In genomic region chr16:13205855-13206254, GRCm38 (mm10) we compare ENCODE assay signal across 10 mouse cellular contexts. TPM values are rescaled to one million over a fixed set of nuclear protein-coding genes. Genes with fewer than 3 reads are reported as not detected.
A peak's percentile ranks its signal among the peaks of the same experiment; 100 is the strongest.
DNase-seq lines count a peak whose midpoint lies in the region; ATAC-seq and TF ChIP-seq lines count a peak whose summit lies in the region.
"Had no signal": no experiment of that assay in that cellular context is flagged by ENCODE, and none has a peak within 500 bp of the region (broad histone marks: within the 10 kb centered on the region; RNA-seq: fewer than 3 reads in every experiment).

No protein-coding gene starts in this region.

- no peak overlapping the region for H3K4me2 ChIP-seq in lung, embryonic 16.5 days (ENCODE audit: low read depth, low read length)
- H3K4me2 ChIP-seq: embryonic facial prominence, embryonic 12.5 days had no signal

- H3K79me2 ChIP-seq in heart, adult 2 months (replicated peaks; ENCODE audit: control insufficient read depth, insufficient read depth, low read length): no peaks in the 10 kb centered on the region

- TF ChIP-seq EP300 in heart, adult 2 months (IDR thresholded peaks at IDR 0.05; ENCODE audit: insufficient read depth, low read depth, low read length): no peak

- DNase-seq in lung, adult 2 months: no peak
- peak in 1 of 2 experiments; percentile 43 for DNase-seq in heart, adult 2 months
- DNase-seq in kidney, postnatal 14 days: peak; percentile 71
- DNase-seq in skeletal muscle tissue, adult 2 months (ENCODE audit: low read depth, low spot score): peak; percentile 72
- no peak for DNase-seq in right cerebral cortex, postnatal 10 days (ENCODE audit: low spot score in 2 of 2)
- DNase-seq in left cerebral cortex, postnatal 25 days (ENCODE audit: low spot score in 2 of 2): no peak
- DNase-seq in thymus, adult 2 months: no peak
- DNase-seq: thymus, postnatal 36 days had no signal

- H3K9me3 ChIP-seq in lung, embryonic 16.5 days (ENCODE audit: control insufficient read depth, low read length): no peaks in the 10 kb centered on the region
- H3K9me3 ChIP-seq: embryonic facial prominence, embryonic 12.5 days had no signal

- no peaks in the 10 kb centered on the region for H3K36me3 ChIP-seq in lung, embryonic 16.5 days (ENCODE audit: control insufficient read depth, insufficient read depth, low read length)
- no peaks in the 10 kb centered on the region; the same call in 1 of the 2 replicates for H3K36me3 ChIP-seq in heart, adult 2 months (ENCODE audit: control insufficient read depth, insufficient read depth, low read length)
- no peaks in the 10 kb centered on the region for H3K36me3 ChIP-seq in thymus, adult 2 months (ENCODE audit: control insufficient read depth, insufficient read depth, low read length)
- H3K36me3 ChIP-seq: embryonic facial prominence, embryonic 12.5 days had no signal

- H3K4me1 ChIP-seq in lung, embryonic 16.5 days (replicated peaks; ENCODE audit: control insufficient read depth, insufficient read depth, low read length): 0 out of 2 replicates have a peak, but pooled peaks cover 3% of the 10 kb centered on the region
- peaks cover 3% of the 10 kb centered on the region; the same call in 1 of the 2 replicates for H3K4me1 ChIP-seq in lung, adult 2 months (ENCODE audit: control insufficient read depth, insufficient read depth, low read length)
- H3K4me1 ChIP-seq in heart, adult 2 months (ENCODE audit: control insufficient read depth, insufficient read depth, low read length): peaks cover 7% of the 10 kb centered on the region
- H3K4me1 ChIP-seq in thymus, adult 2 months (replicated peaks; ENCODE audit: control insufficient read depth, insufficient read depth, low read length): no peaks in the 10 kb centered on the region

- peak; percentile 61 for ATAC-seq in lung, embryonic 16.5 days (ENCODE audit: low read depth)

- TF ChIP-seq CTCF in lung, adult 2 months (IDR thresholded peaks at IDR 0.05; ENCODE audit: insufficient read depth, low read length): no peak
- TF ChIP-seq CTCF in heart, adult 2 months (IDR thresholded peaks at IDR 0.05): no peak
- no peak for TF ChIP-seq CTCF in thymus, adult 2 months (IDR thresholded peaks at IDR 0.05; ENCODE audit: borderline replicate concordance, control insufficient read depth, extremely low read depth, insufficient read depth, low read length, poor library complexity)

- H3K4me3 ChIP-seq in lung, embryonic 16.5 days (ENCODE audit: low read length): no peak overlapping the region
- H3K4me3 ChIP-seq in lung, adult 2 months (replicated peaks; ENCODE audit: extremely low read depth, low read depth, low read length): no peak overlapping the region
- no peak overlapping the region for H3K4me3 ChIP-seq in heart, adult 2 months
- no peak overlapping the region for H3K4me3 ChIP-seq in thymus, adult 2 months (ENCODE audit: control insufficient read depth, insufficient read depth, low read length)
- H3K4me3 ChIP-seq: embryonic facial prominence, embryonic 12.5 days had no signal

- no peak for TF ChIP-seq POLR2A in lung, adult 2 months (IDR thresholded peaks at IDR 0.05; ENCODE audit: borderline replicate concordance, extremely low read depth, low read depth, low read length)
- TF ChIP-seq POLR2A in heart, adult 2 months (IDR thresholded peaks at IDR 0.05; ENCODE audit: insufficient read depth, low read depth, low read length): no peak
- TF ChIP-seq POLR2A in thymus, adult 2 months (IDR thresholded peaks at IDR 0.05; ENCODE audit: control insufficient read depth, extremely low read depth, insufficient read depth, low read length, poor library complexity): no peak

- WGBS in lung, embryonic 16.5 days: 25% methylated on average over 5 of the region's 5 CpGs
- 29% methylated on average over 5 of the region's 5 CpGs for WGBS in lung, adult 2 months
- WGBS in heart, adult 2 months: 38% methylated on average over 5 of the region's 5 CpGs
- WGBS in thymus, adult 2 months: 90% methylated on average over 5 of the region's 5 CpGs

- no peak overlapping the region for H3K9ac ChIP-seq in lung, embryonic 16.5 days (ENCODE audit: low read length)
- no peak overlapping the region for H3K9ac ChIP-seq in heart, adult 2 months (ENCODE audit: low read depth, low read length)
- H3K9ac ChIP-seq: embryonic facial prominence, embryonic 12.5 days had no signal

- no peaks in the 10 kb centered on the region for H3K27me3 ChIP-seq in lung, embryonic 16.5 days (ENCODE audit: control insufficient read depth, insufficient read depth, low read depth, low read length)
- no peaks in the 10 kb centered on the region for H3K27me3 ChIP-seq in heart, adult 2 months (ENCODE audit: control insufficient read depth, insufficient read depth, low read length)
- no peaks in the 10 kb centered on the region for H3K27me3 ChIP-seq in thymus, adult 2 months (ENCODE audit: control insufficient read depth, insufficient read depth, low read length)
- H3K27me3 ChIP-seq: embryonic facial prominence, embryonic 12.5 days had no signal

- no peak overlapping the region for H3K27ac ChIP-seq in lung, embryonic 16.5 days (ENCODE audit: low read length)
- H3K27ac ChIP-seq in heart, adult 2 months: peak overlapping the region; percentile 13; the same call in 1 of the 2 replicates
- no peak overlapping the region for H3K27ac ChIP-seq in thymus, adult 2 months (ENCODE audit: control insufficient read depth, insufficient read depth, low read length)
- H3K27ac ChIP-seq: embryonic facial prominence, embryonic 12.5 days had no signal

- intact Hi-C loops in heart, adult 2 months (cut with DNase I): no loop called here
- intact Hi-C loops in left cerebral cortex, postnatal 25 days (cut with DNase I): loop anchor here (1.0 to 2.0 kb wide), 2 partner anchors 9 to 51 kb away; partner anchors contain the start of gene Mrtfb

RNA-seq across cellular contexts. Expression of gene Mrtfb, which starts 50.4 kb away (rescaled TPM):
- polyA plus RNA-seq in lung, embryonic 16.5 days (2015; fragmentation: Nextera tagmentation; extraction: Ambion mirVana): 22.5 and 24.3 TPM in 2 replicates
- polyA plus RNA-seq in lung, adult 2 months (2012; rRNA removed): 13.2 and 15.8 TPM in 2 replicates
- 10 to 100 TPM; 24.9 to 27.1 TPM for total RNA-seq in heart, adult 2 months (2021)
- polyA plus RNA-seq in heart, adult 2 months (2012; rRNA removed): 8.3 and 10.3 TPM in 2 replicates
- 100 to 1,000 TPM; 182 to 185 TPM for total RNA-seq in left cerebral cortex, postnatal 25 days (2021)
- 8.5 and 10.4 TPM in 2 replicates for polyA plus RNA-seq in thymus, adult 2 months (2012; rRNA removed)

Comparison
In these comparisons a context has a peak if more than half of its experiments do, and no peak if none do; other contexts are left out.
1. DNase-seq: peak in kidney, postnatal 14 days (single experiment) and skeletal muscle tissue, adult 2 months (single experiment); none in lung, adult 2 months (single experiment), right cerebral cortex, postnatal 10 days (0 of 2), left cerebral cortex, postnatal 25 days (0 of 2) and thymus, adult 2 months (single experiment).